Mouse (Mus musculus): ENCODE results near the gene Urb1. TPM values are rescaled to one million over a fixed set of nuclear protein-coding genes. Genes with fewer than 3 reads are reported as not detected.
A peak's percentile ranks its signal among the peaks of the same experiment; 100 is the strongest.

Gene Urb1
- total RNA-seq (2021): 10 to 100 TPM; 10.3 to 17.3 TPM
- 4.5 and 4.6 TPM in 2 replicates for polyA plus RNA-seq (2012; rRNA removed)
- long read RNA-seq, partial matches to known transcripts: 5 of 5 reads
- long read RNA-seq, other reads (novel, unspliced or antisense): 0 of 5 reads

DNA sequence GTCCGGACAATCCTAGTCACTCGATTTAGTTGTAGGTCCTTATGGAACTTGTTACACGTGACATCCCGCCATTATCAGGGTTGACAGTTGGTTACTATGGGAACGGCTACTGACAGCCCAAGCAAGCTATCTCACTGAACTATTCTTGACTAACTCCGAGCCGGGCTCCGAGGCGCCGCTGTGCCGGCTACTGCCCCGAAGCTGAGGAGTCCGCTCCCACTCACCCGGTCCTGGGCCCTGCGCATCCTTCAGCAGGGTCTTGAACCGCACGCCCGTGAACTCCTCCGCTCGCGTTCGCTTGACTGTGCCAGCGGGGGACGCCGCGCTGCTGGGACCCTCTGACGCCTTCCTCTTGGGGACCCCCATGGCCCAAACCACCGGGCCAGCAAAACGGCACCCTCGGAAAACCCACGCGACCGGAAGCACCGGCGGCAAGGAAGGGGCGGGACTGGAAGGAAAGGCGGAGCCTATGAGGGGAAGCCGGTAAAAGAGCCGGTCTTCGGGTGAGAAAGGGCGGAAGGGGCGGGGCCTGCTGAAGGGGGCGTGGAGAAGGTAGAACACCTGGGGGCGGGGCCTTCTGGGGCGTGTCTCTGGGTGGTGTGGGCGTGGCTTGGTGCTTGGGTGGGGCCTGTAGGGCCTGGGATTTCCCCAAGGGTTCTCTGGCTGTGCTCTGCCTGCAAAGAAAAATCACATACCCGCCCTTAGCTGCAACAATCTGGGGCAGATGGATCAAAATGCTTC, at the start of gene Urb1:
Gene Urb1, minus strand, starts transcription at position 439 of the 741 bp plus-strand sequence.
- DNase-seq: peak; percentile 99

DNA sequence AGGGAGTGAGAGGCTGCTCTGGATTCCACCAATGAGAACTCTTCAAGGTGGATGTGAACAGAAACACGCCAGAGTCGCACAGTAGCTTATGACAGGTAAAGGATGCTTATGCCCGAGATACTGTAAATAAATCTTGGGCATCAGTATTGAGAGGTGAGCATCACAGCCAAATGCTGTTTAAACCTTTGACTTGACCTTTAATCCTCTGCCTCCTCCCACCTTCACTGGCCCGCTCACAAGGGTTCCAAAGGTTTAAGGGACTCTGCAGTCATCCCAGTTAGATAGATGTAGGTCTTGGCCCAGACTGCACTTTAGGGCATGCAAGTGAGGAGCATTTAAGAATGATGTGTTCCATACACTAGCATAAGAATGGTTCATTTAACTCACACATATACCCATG, 48.0 kb upstream of the Urb1 start:
- DNase-seq: no peak

DNA sequence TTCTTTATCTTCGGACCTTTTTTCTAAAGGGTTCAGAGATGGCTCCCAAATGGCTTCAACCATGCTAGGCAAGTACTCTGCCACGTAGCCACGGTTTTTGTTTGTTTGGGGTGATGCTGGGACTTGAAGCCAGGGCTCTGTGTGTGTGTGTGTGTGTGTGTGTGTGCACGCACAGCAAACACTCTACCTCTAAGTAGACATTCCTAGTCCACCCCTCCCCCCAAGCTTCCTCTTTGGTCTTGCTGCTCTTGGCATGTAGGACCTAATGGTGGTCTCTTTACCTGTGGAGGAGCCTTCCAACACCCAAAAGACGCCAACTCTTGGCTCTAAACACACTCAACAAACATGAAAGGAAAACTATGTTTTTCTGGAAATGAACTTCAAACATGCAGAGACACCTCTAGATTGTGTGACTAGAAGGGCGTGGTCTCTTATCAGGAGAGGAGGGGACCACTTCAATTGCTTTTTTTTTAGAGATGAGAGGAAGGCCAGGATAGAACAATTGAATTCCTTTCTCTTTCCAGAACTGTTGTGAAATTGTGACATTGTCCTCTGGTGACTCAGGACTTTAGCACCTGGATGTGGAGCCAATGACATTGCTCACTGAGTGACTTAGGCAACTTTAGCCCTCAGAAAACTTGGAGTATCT, 46.5 kb upstream of the Urb1 start:
- peak; percentile 19 for DNase-seq

DNA sequence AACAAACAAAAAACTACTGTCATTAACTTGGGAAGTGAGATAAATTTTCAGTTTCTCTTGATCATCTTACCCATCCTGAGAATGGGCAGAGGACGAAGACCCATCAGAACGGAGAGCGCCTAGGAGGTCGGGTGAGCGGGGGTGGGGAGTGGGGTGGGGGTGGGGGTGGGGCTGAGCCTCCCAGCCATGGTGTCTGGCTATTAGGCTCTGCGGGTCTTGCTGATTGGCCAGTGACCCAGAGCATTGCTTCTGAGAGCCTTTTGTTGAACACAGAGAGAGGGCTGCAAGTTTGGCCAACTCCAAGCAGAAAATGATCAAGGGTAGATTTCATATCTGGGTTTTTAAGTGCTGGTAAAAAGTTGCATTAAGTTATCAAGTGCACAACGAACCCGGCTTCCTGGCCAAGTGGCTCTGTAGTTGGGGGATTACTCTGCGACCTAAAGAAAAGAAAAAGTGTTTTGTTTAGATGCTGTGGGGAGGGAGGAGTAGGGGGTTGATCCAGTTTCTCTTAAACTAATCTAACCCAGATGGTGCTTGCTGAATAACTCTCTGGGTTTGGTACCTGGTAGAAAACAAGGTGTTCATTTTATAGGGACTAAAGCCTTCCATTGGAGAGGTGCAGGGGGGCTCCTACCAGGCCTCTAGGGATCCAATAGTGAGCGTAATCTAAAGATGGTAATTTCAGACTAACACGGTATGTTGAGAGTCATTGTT, 41.6 kb upstream of the Urb1 start:
- DNase-seq: no peak

GRCm38 (mm10) chr16:90850881-90851280, 40.7 kb upstream of the Urb1 start:
- no peak for DNase-seq

GRCm38 (mm10) chr16:90849262-90849661, 39.0 kb upstream of the Urb1 start:
- DNase-seq: no peak

GRCm38 (mm10) chr16:90848697-90849096, 38.5 kb upstream of the Urb1 start:
- no peak for DNase-seq

GRCm38 (mm10) chr16:90845591-90845990, 35.4 kb upstream of the Urb1 start:
- DNase-seq: no peak

DNA sequence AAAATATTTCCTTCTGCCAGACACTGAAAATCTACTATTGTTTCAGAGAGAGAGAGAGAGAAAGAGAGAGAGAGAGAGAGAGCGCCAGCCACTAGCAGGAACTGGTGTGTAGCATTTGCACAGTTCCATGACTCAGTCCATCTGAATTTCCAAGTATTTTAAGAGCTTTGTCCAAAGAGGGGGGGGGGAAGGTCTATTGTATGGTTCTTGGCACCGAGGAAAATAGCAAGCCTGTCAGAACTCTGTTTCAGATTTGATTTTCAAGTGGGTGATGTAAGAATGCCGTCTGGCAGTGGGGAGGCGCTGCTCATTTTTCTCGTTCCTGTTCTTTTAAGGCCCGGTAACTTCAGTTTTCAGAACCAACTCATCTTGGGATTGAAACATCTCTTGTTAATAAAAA, 34.8 kb upstream of the Urb1 start:
- DNase-seq: no peak

DNA sequence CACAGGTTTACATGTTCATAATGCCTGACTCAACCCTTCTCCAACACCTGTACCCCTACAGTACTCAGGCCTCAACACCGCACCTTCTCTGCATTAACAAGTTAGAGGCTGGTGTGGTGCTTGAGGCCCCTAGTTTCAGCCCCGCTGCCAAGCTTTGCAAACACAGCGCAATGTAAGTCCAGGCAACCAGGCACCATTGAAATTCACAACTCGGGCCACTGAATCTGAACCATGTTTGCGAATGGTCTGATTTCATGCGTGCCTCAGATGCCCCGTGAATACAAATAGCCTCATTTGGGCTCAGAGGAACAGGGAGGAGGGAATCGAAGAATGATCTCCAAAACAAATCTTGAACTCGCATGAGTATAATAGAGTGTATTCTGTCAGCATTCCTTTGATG, 32.0 kb upstream of the Urb1 start:
- no peak for DNase-seq

GRCm38 (mm10) chr16:90837431-90837830, 27.2 kb upstream of the Urb1 start:
- no peak for DNase-seq

DNA sequence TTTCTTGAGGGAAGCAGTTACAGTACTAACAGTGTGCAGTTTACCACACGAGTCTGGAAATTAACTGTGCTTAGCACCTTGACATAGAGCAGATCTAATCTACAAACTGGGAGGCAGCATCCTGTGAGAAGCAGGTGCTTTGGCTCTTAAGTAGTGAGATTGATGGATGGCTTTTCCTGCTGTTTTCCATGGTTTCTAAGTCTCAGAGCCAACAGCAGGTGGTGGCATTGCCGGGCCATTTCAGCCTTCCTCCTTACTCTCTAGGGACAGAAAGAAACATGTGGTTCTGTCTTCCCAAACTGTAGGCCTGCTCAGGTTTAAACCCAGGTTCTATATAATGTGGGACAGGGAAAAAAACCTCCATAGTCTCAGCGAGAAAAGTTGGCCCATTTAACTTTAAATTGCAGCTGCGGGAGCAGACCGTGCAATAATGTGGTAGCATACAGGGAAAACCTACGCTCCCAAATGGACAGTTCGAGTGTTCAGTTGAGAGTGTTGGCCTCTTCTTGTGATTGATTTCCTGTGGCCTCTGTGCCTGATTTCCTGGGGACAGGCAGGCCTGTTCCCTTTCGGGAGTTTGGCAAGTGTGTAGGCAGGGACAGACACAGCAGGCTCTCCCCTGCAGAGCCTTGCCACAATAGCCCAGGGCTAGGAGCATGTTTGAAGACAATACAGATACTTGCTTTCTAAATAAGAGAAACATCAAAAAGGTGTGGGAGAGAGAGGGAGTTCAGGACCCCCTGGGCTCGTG, 23.0 kb upstream of the Urb1 start:
- DNase-seq: no peak

- no peak for DNase-seq
Measured at GRCm38 (mm10) chr16:90832495-90832894, 22.3 kb upstream of the Urb1 start.

DNA sequence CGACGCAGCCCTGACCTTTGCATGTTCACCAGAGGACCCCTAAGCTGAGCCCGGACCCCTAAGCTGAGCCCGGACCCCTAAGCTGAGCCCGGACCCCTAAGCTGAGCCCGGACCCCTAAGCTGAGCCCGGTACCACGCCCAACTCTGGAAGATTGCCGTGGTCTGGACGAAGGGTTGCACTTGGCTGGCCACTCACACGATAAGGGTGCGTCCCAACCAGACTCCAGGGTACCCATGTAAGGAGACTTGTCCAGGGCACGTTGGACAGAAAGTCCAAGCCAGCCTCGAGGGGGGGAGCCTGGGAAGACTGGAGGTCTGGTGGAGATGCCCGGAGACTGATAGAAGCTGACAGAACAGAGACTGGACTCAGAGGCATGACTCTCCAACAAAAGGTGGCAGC, 21.5 kb upstream of the Urb1 start:
- DNase-seq: no peak

- DNase-seq: peak; percentile 93
Measured at GRCm38 (mm10) chr16:90830686-90831439, 20.6 kb upstream of the Urb1 start.

DNA sequence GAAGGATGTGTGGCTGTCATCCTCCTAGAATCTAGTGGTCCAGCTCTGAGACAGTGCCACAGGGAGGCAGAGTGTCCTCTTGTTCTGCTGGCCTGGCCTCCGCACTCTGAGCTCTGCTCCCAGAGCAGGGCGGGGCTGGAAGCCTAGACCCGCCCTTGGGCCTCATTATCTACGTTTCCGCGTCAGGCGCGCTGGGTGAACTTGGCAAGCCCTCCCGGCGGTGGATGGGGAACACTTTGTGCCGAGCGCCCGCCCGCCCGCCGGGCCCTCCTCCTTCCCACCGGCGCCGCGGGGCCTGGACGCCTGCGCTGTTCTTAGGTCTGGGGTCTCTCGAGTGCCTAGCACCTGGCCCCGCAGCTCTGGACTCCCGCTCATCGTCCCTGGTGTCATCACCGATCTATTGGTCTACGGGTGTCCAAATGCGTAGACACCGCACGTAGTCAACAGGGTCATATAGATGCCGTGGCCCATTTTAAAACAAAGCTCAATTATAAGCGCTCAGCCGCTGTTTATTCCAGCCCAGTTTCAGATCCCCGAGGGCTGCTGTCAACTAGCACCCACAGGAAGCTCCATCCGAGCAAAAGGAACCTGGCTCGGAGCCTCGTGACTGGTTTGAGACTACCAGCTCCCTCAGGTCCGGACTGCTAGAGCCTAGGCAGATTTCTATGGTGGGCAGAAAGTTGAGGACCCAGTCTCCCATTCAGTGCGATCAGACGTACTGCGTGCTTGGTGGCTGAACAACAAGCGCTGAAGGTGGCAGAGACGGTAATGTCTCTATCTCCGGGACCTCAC, 19.9 kb upstream of the Urb1 start:
- peak; percentile 95 for DNase-seq

- DNase-seq: no peak
Measured at GRCm38 (mm10) chr16:90829136-90829535, 18.9 kb upstream of the Urb1 start.

DNA sequence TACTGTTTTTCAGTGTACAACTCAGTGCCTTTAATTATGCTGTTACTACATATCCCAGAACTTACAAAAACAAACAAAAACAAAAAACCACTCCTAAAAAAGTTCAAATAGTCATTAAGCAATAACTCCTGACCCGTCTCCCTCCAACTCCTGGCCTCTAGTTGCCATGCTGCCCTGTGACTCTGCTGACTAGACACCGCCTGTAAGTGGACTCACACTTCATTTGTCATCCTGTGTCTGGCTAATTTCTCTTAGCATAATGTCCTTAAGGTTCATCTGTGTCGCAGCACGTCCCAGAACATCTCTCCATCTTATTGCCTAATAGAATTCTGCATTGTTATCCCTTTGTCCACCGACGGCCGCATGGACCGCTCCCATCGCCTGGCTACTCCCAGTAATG, 17.3 kb upstream of the Urb1 start:
- no peak for DNase-seq

DNA sequence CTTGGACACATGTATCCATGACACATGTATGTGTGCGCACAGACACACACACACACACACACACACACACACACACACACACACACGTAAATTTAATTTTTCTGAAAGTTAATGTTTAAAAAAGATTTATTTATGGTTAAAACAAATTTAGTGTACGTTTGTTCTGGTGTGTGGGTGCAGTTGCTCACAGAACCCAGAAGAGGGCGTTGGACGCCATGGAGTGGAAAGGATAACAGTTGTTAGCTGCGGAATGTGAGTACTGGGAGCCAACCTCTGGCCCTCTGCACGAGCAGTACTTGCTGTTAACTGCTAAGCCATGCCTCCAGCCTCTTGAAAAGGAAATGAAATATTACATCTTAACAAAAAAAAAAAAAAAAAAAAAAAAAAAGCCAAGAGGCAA, 16.2 kb upstream of the Urb1 start, which contains the start of gene Eva1c:
Gene Eva1c, plus strand, starts transcription at position 263 of the 400 bp plus-strand sequence.
- DNase-seq: no peak

GRCm38 (mm10) chr16:90826041-90826440, 15.8 kb upstream of the Urb1 start:
- DNase-seq: no peak
